Mouse (Mus musculus) ES-Bruce4 (cell line): ENCODE data around the gene Fxyd4. TPM values are rescaled to one million over a fixed set of nuclear protein-coding genes. Genes with fewer than 3 reads are reported as not detected.
A peak's percentile ranks its signal among the peaks of the same experiment; 100 is the strongest.

Experiments
- H3K27ac ChIP-seq: 2 replicates; pipeline ENCODE4 v1.5.1; 2012; ENCODE audit warnings: low read length, inconsistent platforms; ENCODE audit not compliant: insufficient read depth
- H3K27me3 ChIP-seq: 2 replicates; pipeline ENCODE4 v1.6.1; 2012; ENCODE audit warnings: mild to moderate bottlenecking, low read length, inconsistent platforms; ENCODE audit not compliant: control insufficient read depth, poor library complexity, insufficient read depth, severe bottlenecking
- H3K36me3 ChIP-seq: 2 replicates; pipeline ENCODE4 v1.6.1; 2012; ENCODE audit warnings: inconsistent platforms, mild to moderate bottlenecking, low read length, moderate library complexity; ENCODE audit not compliant: control insufficient read depth, poor library complexity, insufficient read depth, severe bottlenecking
- H3K4me1 ChIP-seq: one replicate; pipeline ENCODE4 v1.8.1; 2011; ENCODE audit warnings: low read length; ENCODE audit not compliant: control insufficient read depth, insufficient read depth
- H3K4me3 ChIP-seq: 2 replicates; pipeline ENCODE4 v1.5.1; 2011; ENCODE audit warnings: low read depth, mild to moderate bottlenecking, low read length
- H3K9ac ChIP-seq: 2 replicates; pipeline ENCODE4 v1.6.1; 2012; ENCODE audit warnings: low read depth, mild to moderate bottlenecking, inconsistent platforms; ENCODE audit not compliant: poor library complexity, severe bottlenecking
- H3K9me3 ChIP-seq: replicated peaks from 2 replicates; pipeline ENCODE4 v1.6.1; 2012; ENCODE audit warnings: mild to moderate bottlenecking, low read length, inconsistent platforms; ENCODE audit not compliant: control insufficient read depth, poor library complexity, insufficient read depth, severe bottlenecking
- CTCF ChIP-seq: IDR thresholded peaks from one replicate; pipeline ENCODE4 v1.8.1; 2011; ENCODE audit warnings: low read depth, low read length
- EP300 ChIP-seq: IDR thresholded peaks from 2 replicates; pipeline ENCODE4 v1.6.1; 2011; ENCODE audit warnings: low read depth, low read length; ENCODE audit not compliant: insufficient read depth
- POLR2A ChIP-seq: IDR thresholded peaks from one replicate; pipeline ENCODE4 v1.8.1; 2011; ENCODE audit warnings: low read length; ENCODE audit not compliant: insufficient read depth
- polyA plus RNA-seq: library from polyadenylated mRNA; stranded (reverse); fragments of >200 nt; gene quantifications from 2 replicates; pipeline ENCODE4 v1.2.4, GENCODE M21; 2011; ENCODE audit warnings: low read depth; ENCODE audit not compliant: missing spikeins, insufficient read depth, insufficient read length

Gene Fxyd4
- polyA plus RNA-seq, 1 experiment: not detected

GRCm38 (mm10) chr6:117932325-117933051 lies 5.0 kb downstream of the Fxyd4 start:
- Histone ChIP-seq H3K4me3 (no peak overlapping the region), H3K27ac (no peak overlapping the region), H3K4me1 (peaks cover 3% of the 10 kb centered on the region), H3K9ac (no peak overlapping the region), H3K9me3 (no peaks in the 10 kb centered on the region), H3K36me3 (peaks cover 15% of the 10 kb centered on the region), H3K27me3 (no peaks in the 10 kb centered on the region)
- TF ChIP-seq EP300: no peak
- TF ChIP-seq CTCF: peak; percentile 77

- peaks cover 31% of the 10 kb centered on the region for H3K36me3 ChIP-seq
- peaks cover 3% of the 10 kb centered on the region for H3K4me1 ChIP-seq
- H3K9ac ChIP-seq: no peak overlapping the region
- no peaks in the 10 kb centered on the region for H3K9me3 ChIP-seq
- no peaks in the 10 kb centered on the region for H3K27me3 ChIP-seq
- TF ChIP-seq CTCF (no peak), POLR2A (no peak), EP300 (no peak)
- H3K27ac ChIP-seq: no peak overlapping the region
- H3K4me3 ChIP-seq: no peak overlapping the region
Measured at GRCm38 (mm10) chr6:117929945-117930655, 7.4 kb downstream of the Fxyd4 start.

DNA sequence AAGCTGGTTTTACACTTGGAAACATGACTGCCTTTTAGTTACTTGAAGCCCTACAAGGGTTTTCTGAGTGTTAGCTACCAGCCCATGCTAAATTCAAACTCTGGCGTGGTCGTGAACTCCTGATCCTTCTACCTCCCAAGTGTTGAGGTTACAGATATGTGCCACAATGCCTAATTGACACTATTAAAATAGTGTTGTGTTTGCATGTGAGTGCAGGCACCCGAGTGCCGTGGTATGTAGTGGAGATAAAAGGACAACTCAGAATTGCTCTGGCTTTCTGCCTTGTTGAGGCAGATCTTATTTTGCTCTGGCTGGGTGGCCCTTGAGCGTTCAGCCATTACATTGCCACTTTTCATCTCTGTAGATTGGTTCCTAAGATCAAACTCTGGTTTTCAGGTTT lies 8.7 kb downstream of the Fxyd4 start:
- Histone ChIP-seq H3K27me3 (no peaks in the 10 kb centered on the region), H3K9me3 (no peaks in the 10 kb centered on the region), H3K4me1 (peaks cover 3% of the 10 kb centered on the region), H3K4me3 (no peak overlapping the region), H3K36me3 (peaks cover 31% of the 10 kb centered on the region), H3K27ac (no peak overlapping the region), H3K9ac (no peak overlapping the region)
- TF ChIP-seq CTCF (no peak), POLR2A (no peak), EP300 (no peak)

- H3K27ac ChIP-seq: peak overlapping the region; percentile 56
- H3K9me3 ChIP-seq: no peaks in the 10 kb centered on the region
- peaks cover 3% of the 10 kb centered on the region for H3K4me1 ChIP-seq
- no peaks in the 10 kb centered on the region for H3K27me3 ChIP-seq
- no peak overlapping the region for H3K4me3 ChIP-seq
- no peak overlapping the region for H3K9ac ChIP-seq
- TF ChIP-seq POLR2A: no peak
- no peak for TF ChIP-seq CTCF
- no peak for TF ChIP-seq EP300
- H3K36me3 ChIP-seq: peaks cover 35% of the 10 kb centered on the region
Measured at GRCm38 (mm10) chr6:117927955-117928354, 9.5 kb downstream of the Fxyd4 start.

GRCm38 (mm10) chr6:117926871-117927491 lies 10.5 kb downstream of the Fxyd4 start:
- H3K36me3 ChIP-seq: peaks cover 44% of the 10 kb centered on the region

GRCm38 (mm10) chr6:117922041-117922440 lies 15.5 kb downstream of the Fxyd4 start:
- H3K4me3 ChIP-seq: no peak overlapping the region
- peaks cover 71% of the 10 kb centered on the region for H3K36me3 ChIP-seq
- H3K9ac ChIP-seq: peak overlapping the region; percentile 56; the same call in 1 of the 2 replicates
- no peaks in the 10 kb centered on the region for H3K27me3 ChIP-seq
- TF ChIP-seq CTCF (no peak), EP300 (no peak), POLR2A (no peak)
- peaks cover 1% of the 10 kb centered on the region for H3K4me1 ChIP-seq
- H3K9me3 ChIP-seq: no peaks in the 10 kb centered on the region
- H3K27ac ChIP-seq: no peak overlapping the region

More at GRCm38 (mm10) chr6:117926871-117927491, 10.5 kb downstream of the Fxyd4 start:
- no peak overlapping the region for H3K4me3 ChIP-seq
- no peaks in the 10 kb centered on the region for H3K4me1 ChIP-seq
- TF ChIP-seq EP300 (no peak), POLR2A (no peak), CTCF (no peak)
- no peak overlapping the region for H3K9ac ChIP-seq
- no peak overlapping the region for H3K27ac ChIP-seq
- no peaks in the 10 kb centered on the region for H3K9me3 ChIP-seq
- H3K27me3 ChIP-seq: no peaks in the 10 kb centered on the region
